Mouse (Mus musculus) kidney, adult 2 months (tissue): Measurements from ENCODE around the gene Zfp148.

Experiments used
- CTCF ChIP-seq: fragments of 200-500 bp; conservative IDR thresholded peaks from 2 replicates; pipeline ENCODE4 v1.5.1; 2011; ENCODE audit warnings: low read depth, mild to moderate bottlenecking, control low read depth, low read length, moderate library complexity, mixed read lengths; ENCODE audit not compliant: insufficient read depth, insufficient read length
- POLR2A ChIP-seq: fragments of 200-500 bp; IDR thresholded peaks from one replicate; pipeline ENCODE4 v1.6.1; 2011; ENCODE audit warnings: low read depth, low read length, control low read depth

DNA sequence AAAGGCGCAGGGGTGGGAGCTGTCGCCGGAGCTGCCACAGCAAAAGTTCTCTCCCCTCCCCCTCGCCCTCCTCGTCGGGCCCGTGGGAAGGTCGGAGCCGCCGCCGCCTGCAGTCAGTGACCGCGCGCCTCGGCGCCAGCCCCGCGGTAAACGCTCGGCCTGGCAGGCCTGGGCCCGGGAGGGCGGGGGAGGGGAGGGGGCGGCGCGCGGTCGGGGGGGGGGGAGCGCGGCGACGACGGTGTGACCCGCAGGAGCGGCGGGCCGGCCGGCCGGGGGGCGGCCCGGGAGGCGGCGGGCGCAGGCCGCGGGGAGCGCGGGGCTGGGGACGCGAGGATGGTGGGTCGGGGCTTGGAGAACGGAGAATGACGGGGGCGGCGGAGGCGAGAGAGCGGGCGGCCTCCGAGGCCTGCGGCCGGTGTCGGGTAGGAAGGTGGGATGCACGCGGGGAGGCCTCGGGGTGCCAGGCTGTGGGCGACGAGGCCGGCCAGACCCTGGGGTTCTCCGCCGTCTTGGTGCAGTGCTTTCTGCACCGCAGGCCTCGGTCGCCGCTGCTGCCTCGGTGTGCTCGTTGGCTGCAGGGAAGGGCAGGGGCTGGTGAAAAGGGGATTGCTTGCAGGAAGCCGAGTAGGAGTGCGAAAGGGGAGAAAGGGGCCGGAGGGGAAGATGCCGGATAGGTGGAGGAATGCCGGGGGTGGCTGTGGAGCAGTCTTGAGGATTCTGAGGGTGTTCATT lies 412 bp downstream of the Zfp148 start:
- no peak for TF ChIP-seq CTCF
- TF ChIP-seq POLR2A, result no peak
